8 mouse cellular contexts compared by ENCODE assay signal in genomic region chr8:20557609-20558008, GRCm38 (mm10). TPM values are rescaled to one million over a fixed set of nuclear protein-coding genes. Genes with fewer than 3 reads are reported as not detected.
DNase-seq lines count a peak whose midpoint lies in the region; ATAC-seq and TF ChIP-seq lines count a peak whose summit lies in the region.
"Not testable (repeated sequence)": the region's sequence is repeated elsewhere in the genome, so short reads cannot be mapped to it uniquely, and the experiment has no call there.
"Had no signal": no experiment of that assay in that cellular context is flagged by ENCODE, and none has a peak within 500 bp of the region (broad histone marks: within the 10 kb centered on the region; RNA-seq: fewer than 3 reads in every experiment).

No protein-coding gene starts in this region.

- not testable (repeated sequence) for TF ChIP-seq CTCF in forebrain, postnatal 0 days (IDR thresholded peaks at IDR 0.05; ENCODE audit: low read depth)

- not testable (repeated sequence) for H3K4me1 ChIP-seq in forebrain, postnatal 0 days (ENCODE audit: insufficient read depth); liver, embryonic 13.5 days (replicated peaks); midbrain, embryonic 16.5 days (ENCODE audit: control insufficient read depth, insufficient read depth, low read length); stomach, embryonic 14.5 days (ENCODE audit: control insufficient read depth, insufficient read depth, low read length)

- H3K9me3 ChIP-seq in forebrain, postnatal 0 days (ENCODE audit: low read length); liver, embryonic 13.5 days (replicated peaks); midbrain, embryonic 16.5 days (replicated peaks; ENCODE audit: control insufficient read depth, low read length, poor library complexity, severe bottlenecking); stomach, embryonic 14.5 days (ENCODE audit: control insufficient read depth, low read depth, low read length): not testable (repeated sequence)

- H3K36me3 ChIP-seq in forebrain, postnatal 0 days (ENCODE audit: insufficient read depth); liver, embryonic 13.5 days; midbrain, embryonic 16.5 days (ENCODE audit: control insufficient read depth, insufficient read depth, low read length); stomach, embryonic 14.5 days (ENCODE audit: control insufficient read depth, insufficient read depth, low read length): not testable (repeated sequence)

- ATAC-seq in forebrain, postnatal 0 days = peak; percentile 99
- peak; percentile 98 for ATAC-seq in liver, embryonic 13.5 days (ENCODE audit: low read depth)
- peak; percentile 98 for ATAC-seq in midbrain, embryonic 16.5 days
- ATAC-seq in stomach, embryonic 14.5 days (ENCODE audit: insufficient number of reproducible peaks, insufficient read depth, low FRiP score, low read depth) = peak; percentile 98

- not testable (repeated sequence) for H3K27ac ChIP-seq in forebrain, postnatal 0 days (ENCODE audit: low read depth, low read length); liver, embryonic 13.5 days; midbrain, embryonic 16.5 days (ENCODE audit: low read length); stomach, embryonic 14.5 days (ENCODE audit: low read length)

- peak overlapping the region; percentile 19; the same call in 1 of the 2 replicates for H3K4me2 ChIP-seq in forebrain, postnatal 0 days (ENCODE audit: low read depth)
- H3K4me2 ChIP-seq in liver, embryonic 13.5 days = peak overlapping the region; percentile 45
- H3K4me2 ChIP-seq in midbrain, embryonic 16.5 days (ENCODE audit: low read length) = peak overlapping the region; percentile 34
- H3K4me2 ChIP-seq in stomach, embryonic 14.5 days (replicated peaks; ENCODE audit: low read depth, low read length) = not testable (repeated sequence)

- intact Hi-C loops in heart, postnatal 36 days (cut with DNase I) = not testable (repeated sequence)

- peak; percentile 47 for DNase-seq in cerebellum, adult 8-10 months
- not testable (repeated sequence) for DNase-seq in forebrain, postnatal 0 days
- DNase-seq in heart, postnatal 36 days = peak; percentile 51 to 53
- peak; percentile 45 for DNase-seq in kidney, postnatal 10 days
- peak; percentile 62 for DNase-seq in liver, embryonic 13.5 days

- 0 out of 2 replicates have a peak overlapping the region, but pooled peaks have one; percentile 31 for H3K9ac ChIP-seq in forebrain, postnatal 0 days
- H3K9ac ChIP-seq in liver, embryonic 13.5 days; midbrain, embryonic 16.5 days (ENCODE audit: low read depth, low read length); stomach, embryonic 14.5 days (replicated peaks; ENCODE audit: low read depth, low read length): not testable (repeated sequence)

- not testable (repeated sequence) for H3K27me3 ChIP-seq in forebrain, postnatal 0 days (ENCODE audit: insufficient read depth, low read length); liver, embryonic 13.5 days; midbrain, embryonic 16.5 days (ENCODE audit: control insufficient read depth, insufficient read depth, low read depth, low read length); stomach, embryonic 14.5 days (ENCODE audit: control insufficient read depth, insufficient read depth, low read length)

- peak overlapping the region; percentile 24 for H3K4me3 ChIP-seq in forebrain, postnatal 0 days (ENCODE audit: low read depth, low read length)
- H3K4me3 ChIP-seq in liver, embryonic 13.5 days (replicated peaks) = peak overlapping the region; percentile 44
- peak overlapping the region; percentile 23 for H3K4me3 ChIP-seq in midbrain, embryonic 16.5 days (ENCODE audit: low read depth, low read length)
- peak overlapping the region; percentile 8; the same call in 1 of the 2 replicates for H3K4me3 ChIP-seq in stomach, embryonic 14.5 days (ENCODE audit: low read depth, low read length)

- 55% methylated on average over 25 of the region's 47 CpGs for WGBS in forebrain, postnatal 0 days
- 48% methylated on average over 38 of the region's 47 CpGs for WGBS in liver, embryonic 13.5 days (ENCODE audit: insufficient replicate concordance)
- WGBS in midbrain, embryonic 16.5 days = 41% methylated on average over 38 of the region's 47 CpGs
- 62% methylated on average over 25 of the region's 47 CpGs for WGBS in stomach, embryonic 14.5 days

RNA-seq across cellular contexts. Expression of gene Gm21119, which starts 57.1 kb away (rescaled TPM):
- 0.23 and 0.67 TPM in 2 replicates for total RNA-seq in forebrain, postnatal 0 days (2014; rRNA removed)
- 0.06 TPM in 1 of 2 replicates, not detected in the other for polyA plus RNA-seq in forebrain, postnatal 0 days (2015; fragmentation: Nextera tagmentation; extraction: Ambion mirVana)
- total RNA-seq in heart, postnatal 36 days (2021) = under 1 TPM in 1 of 2 experiments, not detected in 1; 0.54 TPM
- not detected in 2 replicates for polyA plus RNA-seq in liver, embryonic 13.5 days (2015; fragmentation: Nextera tagmentation; extraction: Ambion mirVana)
- polyA plus RNA-seq in midbrain, embryonic 16.5 days (2015; fragmentation: Nextera tagmentation; extraction: Ambion mirVana) = 0.24 TPM in 1 of 2 replicates, not detected in the other
- 0.34 TPM in 1 of 2 replicates, not detected in the other for polyA plus RNA-seq in stomach, embryonic 14.5 days (2014; fragmentation: Nextera tagmentation; extraction: Ambion mirVana)
- polyA plus RNA-seq: macrophage had no signal
